Mouse (Mus musculus): ENCODE measurements around the gene Ecm1.

GRCm38 (mm10) chr3:95701085-95701484 lies 38.3 kb downstream of the Ecm1 start:
- TF ChIP-seq POLR2A (IDR thresholded peaks at IDR 0.05; ENCODE audit: extremely low read depth, insufficient read depth, low read length) (no peak), CTCF (IDR thresholded peaks at IDR 0.05; ENCODE audit: extremely low read depth, insufficient read depth, low read length) (no peak)
